22 mouse cellular contexts compared by ENCODE assay signal in the genomic region with DNA sequence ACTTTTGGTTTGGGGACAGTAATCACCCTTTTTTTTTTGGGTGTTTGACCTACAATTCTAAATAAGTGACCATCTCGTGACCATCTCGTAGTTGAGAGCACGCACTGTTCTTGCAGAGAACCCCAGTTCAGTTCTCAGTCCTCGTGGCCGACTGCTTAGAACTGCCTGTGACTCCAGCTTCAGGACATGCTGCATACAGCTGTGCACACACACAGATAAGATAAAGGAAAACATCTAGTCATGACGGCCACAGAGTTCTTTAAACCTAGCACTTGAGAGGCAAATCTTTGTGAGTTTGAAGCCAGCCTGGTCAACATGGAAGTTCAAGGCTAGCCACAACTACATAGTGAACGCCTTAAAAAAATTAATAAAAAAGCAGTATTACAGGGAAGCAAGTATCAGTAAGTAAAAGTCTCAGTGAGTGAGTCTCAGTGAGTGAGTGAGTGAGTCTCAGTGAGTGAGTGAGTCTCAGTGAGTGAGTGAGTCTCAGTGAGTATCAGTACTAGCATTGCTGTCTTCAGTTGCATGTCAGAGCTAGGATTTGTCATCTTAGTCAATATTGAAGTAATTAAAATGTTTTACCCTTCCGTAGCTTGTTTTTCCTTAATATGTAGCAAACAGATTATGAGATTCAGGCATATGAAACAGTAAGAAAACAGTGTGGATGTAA.
A peak's percentile ranks its signal among the peaks of the same experiment; 100 is the strongest.
DNase-seq lines count a peak whose midpoint lies in the region; ATAC-seq and TF ChIP-seq lines count a peak whose summit lies in the region.
"Had no signal": no experiment of that assay in that cellular context is flagged by ENCODE, and none has a peak within 500 bp of the region (broad histone marks: within the 10 kb centered on the region; RNA-seq: fewer than 3 reads in every experiment).

No protein-coding gene starts in this region.

- H3K36me3 ChIP-seq in heart, embryonic 11.5 days (ENCODE audit: control insufficient read depth, insufficient read depth, low read length), result no peaks in the 10 kb centered on the region
- peaks cover 5% of the 10 kb centered on the region for H3K36me3 ChIP-seq in megakaryocyte, embryonic 14.5 days (replicated peaks; ENCODE audit: low read length)
- no peaks in the 10 kb centered on the region for H3K36me3 ChIP-seq in liver, postnatal 0 days (replicated peaks; ENCODE audit: insufficient read depth, low read length)
- H3K36me3 ChIP-seq: embryonic facial prominence, embryonic 13.5 days; neural tube, embryonic 13.5 days had no signal

- TF ChIP-seq EP300 in liver, postnatal 0 days (IDR thresholded peaks at IDR 0.05; ENCODE audit: low read depth), result peak; percentile 49; the same call in 1 of the 2 replicates

- no peak for TF ChIP-seq CTCF in liver, postnatal 0 days (IDR thresholded peaks at IDR 0.05; ENCODE audit: low read depth)

- no peak overlapping the region for H3K4me2 ChIP-seq in heart, embryonic 11.5 days
- no peak overlapping the region for H3K4me2 ChIP-seq in liver, postnatal 0 days (ENCODE audit: low read depth, low read length)
- H3K4me2 ChIP-seq: embryonic facial prominence, embryonic 13.5 days; midbrain, embryonic 11.5 days; neural tube, embryonic 13.5 days had no signal

- H3K4me3 ChIP-seq in heart, embryonic 11.5 days (ENCODE audit: low read depth, low read length), result no peak overlapping the region
- H3K4me3 ChIP-seq in megakaryocyte, embryonic 14.5 days (replicated peaks), result peak overlapping the region; percentile 48
- no peak overlapping the region for H3K4me3 ChIP-seq in liver, postnatal 0 days (ENCODE audit: low read depth, low read length)
- H3K4me3 ChIP-seq: embryonic facial prominence, embryonic 13.5 days; forebrain, embryonic 10.5 days; layer of hippocampus, adult 2 months; neural tube, embryonic 13.5 days had no signal

- ATAC-seq in heart, embryonic 11.5 days (replicated peaks; ENCODE audit: insufficient number of reproducible peaks, low FRiP score, low TSS enrichment), result no peak
- ATAC-seq in megakaryocyte, adult 5-6 weeks (ENCODE audit: poor library complexity, severe bottlenecking), result no peak
- peak; percentile 55; the same call in 1 of the 2 replicates for ATAC-seq in erythroid progenitor cell, adult 5-6 weeks (replicated peaks; ENCODE audit: low FRiP score, poor library complexity, severe bottlenecking)
- peak; percentile 77 for ATAC-seq in liver, postnatal 0 days
- ATAC-seq: hindbrain, postnatal 0 days had no signal

- H3K9ac ChIP-seq in heart, embryonic 11.5 days (ENCODE audit: low read depth, low read length), result no peak overlapping the region
- no peak overlapping the region for H3K9ac ChIP-seq in liver, postnatal 0 days (replicated peaks)
- H3K9ac ChIP-seq: embryonic facial prominence, embryonic 13.5 days; neural tube, embryonic 13.5 days had no signal

- no peaks in the 10 kb centered on the region for H3K9me3 ChIP-seq in heart, embryonic 11.5 days (replicated peaks; ENCODE audit: control insufficient read depth, low read length)
- no peaks in the 10 kb centered on the region for H3K9me3 ChIP-seq in megakaryocyte, embryonic 14.5 days
- no peaks in the 10 kb centered on the region for H3K9me3 ChIP-seq in liver, postnatal 0 days (ENCODE audit: low read length)
- H3K9me3 ChIP-seq: embryonic facial prominence, embryonic 13.5 days; forebrain, embryonic 10.5 days; neural tube, embryonic 13.5 days had no signal

- H3K27me3 ChIP-seq in heart, embryonic 11.5 days (ENCODE audit: control insufficient read depth, insufficient read depth, low read length), result no peaks in the 10 kb centered on the region
- H3K27me3 ChIP-seq in megakaryocyte, embryonic 14.5 days (replicated peaks), result no peaks in the 10 kb centered on the region
- no peaks in the 10 kb centered on the region for H3K27me3 ChIP-seq in liver, postnatal 0 days (ENCODE audit: insufficient read depth, low read length)
- H3K27me3 ChIP-seq: CH12.LX; embryonic facial prominence, embryonic 13.5 days; neural tube, embryonic 13.5 days had no signal

- H3K4me1 ChIP-seq in heart, embryonic 11.5 days (ENCODE audit: control insufficient read depth, insufficient read depth, low read length), result peaks cover 35% of the 10 kb centered on the region
- peaks cover 44% of the 10 kb centered on the region for H3K4me1 ChIP-seq in megakaryocyte, embryonic 14.5 days
- H3K4me1 ChIP-seq in liver, postnatal 0 days (ENCODE audit: insufficient read depth), result peaks cover 6% of the 10 kb centered on the region; the same call in 1 of the 2 replicates

- WGBS in heart, embryonic 11.5 days (ENCODE audit: insufficient replicate concordance), result 55% methylated on average over 8 of the region's 8 CpGs
- WGBS in liver, postnatal 0 days (ENCODE audit: insufficient replicate concordance), result 52% methylated on average over 8 of the region's 8 CpGs

- DNase-seq in heart, adult 11 months, result peak; percentile 92
- no peak for DNase-seq in liver, postnatal 0 days
- DNase-seq in urinary bladder, postnatal 4 days (ENCODE audit: low spot score in 2 of 2), result no peak
- no peak for DNase-seq in lung, adult 18-20 months
- DNase-seq: adrenal gland, postnatal 14 days; cerebellum, adult 9-11 months; gastrocnemius, postnatal 14 days; kidney, adult 11 months; spleen, adult 18-20 months; thymus, postnatal 4 days had no signal

- H3K27ac ChIP-seq in heart, embryonic 11.5 days (ENCODE audit: low read depth, low read length), result no peak overlapping the region
- H3K27ac ChIP-seq in liver, postnatal 0 days (ENCODE audit: low read depth), result no peak overlapping the region
- H3K27ac ChIP-seq: embryonic facial prominence, embryonic 13.5 days; forebrain, embryonic 10.5 days; hindbrain, postnatal 0 days; kidney, postnatal 0 days; layer of hippocampus, adult 2 months; neural tube, embryonic 13.5 days had no signal

Comparison
In these comparisons a context has a peak if more than half of its experiments do, and no peak if none do; other contexts are left out.
1. ATAC-seq: peak in erythroid progenitor cell, adult 5-6 weeks (single experiment) and liver, postnatal 0 days (single experiment); none in heart, embryonic 11.5 days (single experiment) and megakaryocyte, adult 5-6 weeks (single experiment).